ENCODE assay signal across 20 mouse cellular contexts in the genomic region with DNA sequence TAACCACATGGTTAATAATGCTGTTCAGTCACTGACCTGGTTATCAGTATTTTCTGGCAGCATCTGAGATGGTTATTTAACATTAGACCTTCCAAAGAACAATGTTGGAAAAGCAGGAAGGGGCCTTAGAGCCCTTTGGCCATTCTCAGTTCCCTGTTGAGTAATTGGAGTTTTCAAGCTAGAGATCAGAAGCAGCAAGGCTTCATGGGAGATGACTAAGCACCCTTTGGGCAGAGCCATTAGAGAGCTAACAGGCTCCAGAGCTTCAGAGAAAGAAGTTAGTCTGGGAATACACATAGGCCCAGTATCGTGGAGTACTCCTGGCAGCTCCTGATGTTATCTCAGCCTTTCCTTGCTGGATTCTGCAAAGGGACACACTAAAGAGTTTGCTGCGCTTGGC. TPM values are rescaled to one million over a fixed set of nuclear protein-coding genes. Genes with fewer than 3 reads are reported as not detected.
DNase-seq lines count a peak whose midpoint lies in the region; ATAC-seq lines count a peak whose summit lies in the region.
"Had no signal": no experiment of that assay in that cellular context is flagged by ENCODE, and none has a peak within 500 bp of the region (broad histone marks: within the 10 kb centered on the region; RNA-seq: fewer than 3 reads in every experiment).

No protein-coding gene starts in this region.

- no peak for ATAC-seq in heart, embryonic 11.5 days (replicated peaks; ENCODE audit: insufficient number of reproducible peaks, low FRiP score, low TSS enrichment)
- no peak for ATAC-seq in hindbrain, embryonic 13.5 days (ENCODE audit: low FRiP score)
- ATAC-seq: hindbrain, postnatal 0 days; midbrain, embryonic 13.5 days had no signal

- 31% methylated on average over 2 of the region's 2 CpGs for WGBS in heart, embryonic 10.5 days
- WGBS in heart, embryonic 11.5 days (ENCODE audit: insufficient replicate concordance): 36% methylated on average over 2 of the region's 2 CpGs
- WGBS in hindbrain, embryonic 13.5 days: 89% methylated on average over 2 of the region's 2 CpGs

- DNase-seq in heart, embryonic 10.5 days (ENCODE audit: low spot score): no peak
- DNase-seq in thymus, postnatal 4 days: peak; percentile 6
- DNase-seq in thymus, postnatal 10 days (ENCODE audit: low spot score in 2 of 2): no peak
- DNase-seq in gonadal fat pad, adult 2 months (ENCODE audit: low read depth): peak; percentile 81
- no peak for DNase-seq in right cerebral cortex, adult 18-20 months
- DNase-seq in cerebellum, adult 9-11 months: no peak
- DNase-seq: cerebellum, adult 11-12 months; gastrocnemius, postnatal 14 days; heart, postnatal 4 days; kidney, adult 18-20 months; kidney, postnatal 36 days; lung, postnatal 36 days had no signal

- H3K9me3 ChIP-seq in heart, embryonic 10.5 days: no peaks in the 10 kb centered on the region
- H3K9me3 ChIP-seq in heart, embryonic 11.5 days (replicated peaks; ENCODE audit: control insufficient read depth, low read length): no peaks in the 10 kb centered on the region
- no peaks in the 10 kb centered on the region for H3K9me3 ChIP-seq in hindbrain, embryonic 13.5 days
- H3K9me3 ChIP-seq: embryonic facial prominence, embryonic 12.5 days; heart, embryonic 13.5 days; midbrain, embryonic 13.5 days; neural tube, embryonic 15.5 days had no signal

- no peak overlapping the region for H3K4me3 ChIP-seq in heart, embryonic 10.5 days
- no peak overlapping the region for H3K4me3 ChIP-seq in heart, embryonic 11.5 days (ENCODE audit: low read depth, low read length)
- H3K4me3 ChIP-seq in hindbrain, embryonic 13.5 days: no peak overlapping the region
- H3K4me3 ChIP-seq: embryonic facial prominence, embryonic 12.5 days; heart, embryonic 13.5 days; midbrain, embryonic 13.5 days; myocyte; neural tube, embryonic 15.5 days had no signal

- H3K4me1 ChIP-seq in heart, embryonic 10.5 days: peaks cover 56% of the 10 kb centered on the region
- H3K4me1 ChIP-seq in heart, embryonic 11.5 days (ENCODE audit: control insufficient read depth, insufficient read depth, low read length): peaks cover 16% of the 10 kb centered on the region
- peaks cover 15% of the 10 kb centered on the region for H3K4me1 ChIP-seq in hindbrain, embryonic 13.5 days (replicated peaks)

- H3K4me2 ChIP-seq in heart, embryonic 11.5 days: no peak overlapping the region
- no peak overlapping the region for H3K4me2 ChIP-seq in hindbrain, embryonic 13.5 days
- H3K4me2 ChIP-seq: embryonic facial prominence, embryonic 12.5 days; heart, embryonic 13.5 days; midbrain, embryonic 13.5 days; neural tube, embryonic 15.5 days had no signal

- no peak overlapping the region for H3K9ac ChIP-seq in heart, embryonic 11.5 days (ENCODE audit: low read depth, low read length)
- no peak overlapping the region for H3K9ac ChIP-seq in hindbrain, embryonic 13.5 days
- H3K9ac ChIP-seq: embryonic facial prominence, embryonic 12.5 days; heart, embryonic 13.5 days; midbrain, embryonic 13.5 days; neural tube, embryonic 15.5 days had no signal

- no peaks in the 10 kb centered on the region for H3K36me3 ChIP-seq in heart, embryonic 10.5 days
- no peaks in the 10 kb centered on the region for H3K36me3 ChIP-seq in heart, embryonic 11.5 days (ENCODE audit: control insufficient read depth, insufficient read depth, low read length)
- H3K36me3 ChIP-seq in hindbrain, embryonic 13.5 days: no peaks in the 10 kb centered on the region
- H3K36me3 ChIP-seq: embryonic facial prominence, embryonic 12.5 days; heart, embryonic 13.5 days; midbrain, embryonic 13.5 days; neural tube, embryonic 15.5 days had no signal

- H3K27me3 ChIP-seq in heart, embryonic 10.5 days (ENCODE audit: insufficient read depth, poor library complexity, severe bottlenecking): peaks cover 2% of the 10 kb centered on the region
- H3K27me3 ChIP-seq in heart, embryonic 11.5 days (ENCODE audit: control insufficient read depth, insufficient read depth, low read length): no peaks in the 10 kb centered on the region
- peaks cover 4% of the 10 kb centered on the region; the same call in 1 of the 2 replicates for H3K27me3 ChIP-seq in hindbrain, embryonic 13.5 days
- H3K27me3 ChIP-seq: embryonic facial prominence, embryonic 12.5 days; neural tube, embryonic 15.5 days had no signal

- H3K27ac ChIP-seq in heart, embryonic 10.5 days: peak overlapping the region; percentile 22; the same call in 1 of the 2 replicates
- H3K27ac ChIP-seq in heart, embryonic 11.5 days (ENCODE audit: low read depth, low read length): no peak overlapping the region
- H3K27ac ChIP-seq in hindbrain, embryonic 13.5 days: no peak overlapping the region
- H3K27ac ChIP-seq: embryonic facial prominence, embryonic 12.5 days; heart, embryonic 13.5 days; hindbrain, postnatal 0 days; midbrain, embryonic 13.5 days; neural tube, embryonic 15.5 days had no signal

RNA-seq across cellular contexts. Expression of gene Usp3, which starts 8.1 kb away (rescaled TPM):
- polyA plus RNA-seq in heart, embryonic 10.5 days (2016; fragmentation: Nextera tagmentation; extraction: Ambion mirVana): 46.7 TPM in 2 replicates
- polyA plus RNA-seq in heart, embryonic 11.5 days (2014; fragmentation: Nextera tagmentation; extraction: Ambion mirVana): 45.0 and 47.6 TPM in 2 replicates
- polyA plus RNA-seq in gonadal fat pad, adult 2 months (2012; rRNA removed): 15.2 and 16.1 TPM in 2 replicates
- polyA plus RNA-seq in hindbrain, embryonic 13.5 days (2015; fragmentation: Nextera tagmentation; extraction: Ambion mirVana): 89.8 and 94.3 TPM in 2 replicates

Comparison
In these comparisons a context has a peak if more than half of its experiments do, and no peak if none do; other contexts are left out.
1. DNase-seq: peak in thymus, postnatal 4 days (single experiment) and gonadal fat pad, adult 2 months (single experiment); none in heart, embryonic 10.5 days (single experiment), thymus, postnatal 10 days (0 of 2), right cerebral cortex, adult 18-20 months (single experiment) and cerebellum, adult 9-11 months (single experiment).